Mouse (Mus musculus) kidney, embryonic 15.5 days (tissue): ENCODE data around the gene Nucks1. TPM values are rescaled to one million over a fixed set of nuclear protein-coding genes. Genes with fewer than 3 reads are reported as not detected.

Source experiments
- ATAC-seq: fragments of 200-750 bp; cut with Nextera tagmentation; replicated peaks from 2 replicates; pipeline ENCODE4 v1.8.0; 2017; ENCODE audit warnings: moderate TSS enrichment; ENCODE audit not compliant: low FRiP score
- H3K27ac ChIP-seq: fragments of 300-500 bp; sonication (generic); 2 replicates; pipeline ENCODE4 v1.5.1; 2015; ENCODE audit warnings: mild to moderate bottlenecking, inconsistent platforms
- H3K27me3 ChIP-seq: fragments of 300-500 bp; sonication (generic); 2 replicates; pipeline ENCODE4 v1.6.1; 2015; ENCODE audit warnings: inconsistent platforms
- H3K36me3 ChIP-seq: fragments of 300-500 bp; sonication (generic); 2 replicates; pipeline ENCODE4 v1.6.1; 2015; ENCODE audit warnings: inconsistent platforms
- H3K4me1 ChIP-seq: fragments of 300-500 bp; sonication (generic); 2 replicates; pipeline ENCODE4 v1.6.1; 2015; ENCODE audit warnings: inconsistent platforms
- H3K4me2 ChIP-seq: fragments of 300-500 bp; sonication (generic); 2 replicates; pipeline ENCODE4 v1.6.1; 2015; ENCODE audit warnings: moderate library complexity, mild to moderate bottlenecking, inconsistent platforms
- H3K4me3 ChIP-seq: fragments of 300-500 bp; sonication (generic); replicated peaks from 2 replicates; pipeline ENCODE4 v1.5.1; 2015; ENCODE audit warnings: mild to moderate bottlenecking, inconsistent platforms
- H3K9ac ChIP-seq: fragments of 300-500 bp; sonication (generic); 2 replicates; pipeline ENCODE4 v1.6.1; 2015; ENCODE audit warnings: mild to moderate bottlenecking, inconsistent platforms
- H3K9me3 ChIP-seq: fragments of 300-500 bp; sonication (generic); replicated peaks from 2 replicates; pipeline ENCODE4 v1.6.1; 2016; ENCODE audit warnings: inconsistent platforms
- WGBS: fragments of 180-500 bp; shearing (Covaris S2); methylation state at CpG from one replicate; pipeline ENCODE4 v1.1.7; 2015; ENCODE audit warnings: mixed read lengths; 5-methylcytosine and 5-hydroxymethylcytosine counted together
- polyA plus RNA-seq: library from polyadenylated mRNA; unstranded; fragments of >200 nt; fragmentation: Nextera tagmentation; extraction: Ambion mirVana; gene quantifications from 2 replicates; pipeline ENCODE4 v1.2.1, GENCODE M21; 2015

Gene Nucks1
- polyA plus RNA-seq, 1 experiment from 2014 or later = 85.7 TPM

DNA sequence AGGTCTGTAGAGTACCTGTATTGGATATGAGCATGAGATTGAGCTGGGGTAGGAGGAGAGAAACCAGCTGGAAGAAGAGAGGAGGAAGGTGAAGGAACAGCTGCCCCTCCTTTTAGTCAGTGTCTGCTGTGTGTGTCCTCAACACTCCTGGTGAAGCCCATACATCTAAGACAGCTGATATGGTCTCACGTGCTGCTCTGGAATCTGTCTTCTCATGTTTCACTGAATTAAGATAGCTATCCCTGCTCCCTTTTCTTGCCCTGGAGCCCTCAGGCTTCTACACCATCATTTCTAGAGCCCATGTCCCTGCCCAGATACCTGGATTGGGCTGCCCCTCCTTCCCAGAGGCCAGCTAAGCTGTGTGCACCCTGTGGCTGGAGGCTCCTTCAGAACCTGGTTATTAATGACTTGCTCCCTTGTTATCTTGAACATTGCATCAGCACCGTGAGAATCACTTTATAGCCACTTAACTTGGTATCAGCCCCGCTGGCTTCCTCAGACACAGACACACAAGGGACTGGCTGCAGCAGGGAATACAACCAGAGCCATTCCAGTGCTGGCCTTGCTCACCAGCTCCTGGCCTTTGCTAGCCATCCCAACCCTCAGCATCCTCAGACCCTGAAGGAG lies 44.9 kb downstream of the Nucks1 start:
- Histone ChIP-seq H3K27ac (no peak overlapping the region), H3K4me2 (no peak overlapping the region), H3K4me3 (no peak overlapping the region), H3K4me1 (0 out of 2 replicates have a peak, but pooled peaks cover 3% of the 10 kb centered on the region), H3K27me3 (peaks cover 10% of the 10 kb centered on the region; the same call in 1 of the 2 replicates), H3K9ac (no peak overlapping the region), H3K36me3 (no peaks in the 10 kb centered on the region), H3K9me3 (no peaks in the 10 kb centered on the region)
- no peak for ATAC-seq
- 16% methylated on average over 3 of the region's 3 CpGs for WGBS

DNA sequence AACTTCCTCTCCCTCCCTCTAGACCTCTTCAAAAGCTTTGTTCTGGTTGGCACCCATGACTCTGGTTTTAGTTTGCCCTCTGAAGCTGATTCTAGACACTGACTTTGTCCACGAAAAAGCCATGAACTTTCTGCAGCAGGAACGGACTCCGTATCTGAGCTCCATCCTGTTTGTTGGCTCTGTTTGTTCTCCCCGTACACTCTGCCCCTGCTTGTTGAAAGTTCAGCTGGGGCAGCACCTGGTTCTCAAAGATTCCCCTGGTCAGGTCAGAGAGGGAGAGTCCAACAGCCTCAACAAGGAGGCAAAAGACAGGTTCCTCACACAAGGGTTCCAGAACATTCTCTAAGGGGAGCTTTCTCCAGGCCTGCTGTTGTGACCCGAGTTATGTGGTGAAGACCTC lies 47.1 kb downstream of the Nucks1 start:
- Histone ChIP-seq H3K27ac (no peak overlapping the region), H3K27me3 (peaks cover 29% of the 10 kb centered on the region), H3K9ac (no peak overlapping the region), H3K9me3 (no peaks in the 10 kb centered on the region), H3K4me1 (0 out of 2 replicates have a peak, but pooled peaks cover 6% of the 10 kb centered on the region), H3K36me3 (no peaks in the 10 kb centered on the region), H3K4me3 (no peak overlapping the region), H3K4me2 (no peak overlapping the region)
- no peak for ATAC-seq
- 80% methylated on average over 5 of the region's 5 CpGs for WGBS

DNA sequence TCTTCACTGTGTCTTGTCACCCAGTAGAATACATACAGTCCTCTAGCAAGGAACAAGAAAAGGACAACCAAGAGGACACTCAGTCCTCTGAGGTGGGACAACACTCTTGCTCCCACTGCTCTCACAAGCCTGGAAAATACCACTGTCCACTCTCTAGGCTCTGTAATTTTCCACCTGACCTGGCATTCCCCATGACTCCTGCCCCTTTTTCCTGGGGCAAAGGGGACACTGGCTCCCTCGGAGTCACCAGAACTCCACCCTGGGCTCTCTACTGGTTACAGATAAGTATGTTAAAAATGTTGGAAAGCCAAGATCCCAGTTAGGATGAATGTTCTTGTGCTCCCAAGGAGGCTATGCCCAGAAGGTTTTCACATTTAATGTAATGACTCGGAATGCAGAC lies 50.7 kb downstream of the Nucks1 start:
- H3K4me1 ChIP-seq = peaks cover 20% of the 10 kb centered on the region
- H3K27me3 ChIP-seq = peaks cover 53% of the 10 kb centered on the region
- H3K27ac ChIP-seq = no peak overlapping the region
- H3K4me2 ChIP-seq = no peak overlapping the region
- no peaks in the 10 kb centered on the region for H3K9me3 ChIP-seq
- no peaks in the 10 kb centered on the region for H3K36me3 ChIP-seq
- ATAC-seq = no peak
- no peak overlapping the region for H3K4me3 ChIP-seq
- H3K9ac ChIP-seq = no peak overlapping the region
- WGBS = 59% methylated on average over 2 of the region's 2 CpGs

DNA sequence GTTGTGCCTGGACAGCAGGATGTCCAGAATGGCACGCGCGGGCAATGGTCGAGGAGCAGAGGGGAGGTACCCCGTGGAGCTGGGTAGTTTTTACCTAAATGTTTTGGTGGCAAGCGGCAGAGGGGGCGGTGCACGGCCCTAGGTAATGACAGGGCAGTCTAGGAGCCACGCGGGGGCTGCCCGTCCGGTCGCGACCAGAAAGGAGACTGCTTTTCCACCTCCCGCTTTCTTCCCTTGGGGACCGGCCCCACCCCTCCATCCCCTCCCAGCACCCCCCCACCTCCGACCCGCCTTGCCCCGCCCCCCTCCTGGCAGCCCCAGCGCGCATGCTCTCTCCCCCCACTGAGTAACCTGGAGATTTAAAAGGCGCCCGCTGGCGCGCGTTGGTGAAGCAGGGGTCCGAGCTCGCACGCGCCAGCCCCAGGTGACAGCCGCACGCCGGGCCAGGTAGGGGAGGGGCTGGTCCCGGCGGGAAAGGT lies 52.3 kb downstream of the Nucks1 start, which contains the start of gene Slc45a3:
Gene Slc45a3 (plus strand): TSS at position 362 of the 479 bp plus-strand sequence.
- no peaks in the 10 kb centered on the region for H3K36me3 ChIP-seq
- 0% methylated on average over 31 of the region's 35 CpGs for WGBS
- ATAC-seq = peak; percentile 74
- H3K4me1 ChIP-seq = peaks cover 35% of the 10 kb centered on the region
- peaks cover 56% of the 10 kb centered on the region for H3K27me3 ChIP-seq
- H3K9ac ChIP-seq = peak within 1 kb of the TSS; percentile 80
- no peaks in the 10 kb centered on the region for H3K9me3 ChIP-seq
- peak within 1 kb of the TSS; percentile 1; the same call in 1 of the 2 replicates for H3K27ac ChIP-seq
- H3K4me2 ChIP-seq = peak within 1 kb of the TSS; percentile 100
- peak within 1 kb of the TSS; percentile 83 for H3K4me3 ChIP-seq

DNA sequence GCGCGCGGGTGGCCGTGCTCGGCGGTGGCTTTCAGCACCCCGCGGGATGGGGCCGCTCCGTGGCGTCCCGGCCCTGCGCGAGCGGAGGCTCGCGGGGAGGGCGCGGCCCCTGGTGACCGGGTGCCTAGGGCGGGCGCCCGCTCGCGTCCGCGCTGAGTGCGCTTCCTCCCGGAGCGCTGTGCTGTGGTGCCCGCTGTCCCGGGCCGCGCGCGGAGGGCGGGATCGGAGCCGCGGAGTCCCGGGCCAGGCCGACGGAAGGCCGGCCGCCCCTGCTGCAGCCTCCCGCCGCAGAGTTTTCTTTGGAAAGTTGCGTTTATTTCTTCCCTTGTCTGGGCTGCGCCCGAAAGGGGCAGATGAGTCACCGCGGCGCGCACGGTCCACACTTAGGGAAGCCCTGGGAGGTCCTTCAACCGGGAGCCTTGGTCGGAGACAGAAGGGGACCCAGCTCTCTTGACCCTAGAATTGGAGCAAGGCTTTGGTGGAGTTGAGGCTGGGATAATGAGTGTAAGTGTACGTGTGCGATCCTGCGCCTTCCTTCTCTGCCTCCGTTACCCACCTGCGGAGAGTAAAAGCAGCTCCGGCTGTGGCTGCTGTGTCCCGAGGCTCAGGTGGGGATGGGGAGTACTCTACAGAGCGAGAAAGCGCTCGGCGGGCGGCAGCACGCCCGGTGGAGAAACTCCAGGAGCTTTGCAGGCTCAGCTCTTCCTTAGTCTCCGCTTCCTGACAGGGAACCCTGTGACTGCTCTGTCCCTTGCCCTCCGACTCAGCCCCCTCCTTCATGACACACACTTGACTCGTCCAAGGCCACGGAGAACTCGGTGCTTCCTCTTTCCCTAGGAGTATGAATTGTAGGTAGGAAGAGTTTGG lies 53.0 kb downstream of the Nucks1 start:
- peaks cover 56% of the 10 kb centered on the region for H3K27me3 ChIP-seq
- H3K36me3 ChIP-seq = no peaks in the 10 kb centered on the region
- peak overlapping the region; percentile 83 for H3K4me3 ChIP-seq
- under 1% methylated on average over 76 of the region's 76 CpGs for WGBS
- H3K27ac ChIP-seq = peak overlapping the region; percentile 1; the same call in 1 of the 2 replicates
- peak overlapping the region; percentile 80 for H3K9ac ChIP-seq
- H3K4me1 ChIP-seq = peaks cover 39% of the 10 kb centered on the region
- peak; percentile 68 for ATAC-seq
- H3K9me3 ChIP-seq = no peaks in the 10 kb centered on the region
- peak overlapping the region; percentile 100 for H3K4me2 ChIP-seq

DNA sequence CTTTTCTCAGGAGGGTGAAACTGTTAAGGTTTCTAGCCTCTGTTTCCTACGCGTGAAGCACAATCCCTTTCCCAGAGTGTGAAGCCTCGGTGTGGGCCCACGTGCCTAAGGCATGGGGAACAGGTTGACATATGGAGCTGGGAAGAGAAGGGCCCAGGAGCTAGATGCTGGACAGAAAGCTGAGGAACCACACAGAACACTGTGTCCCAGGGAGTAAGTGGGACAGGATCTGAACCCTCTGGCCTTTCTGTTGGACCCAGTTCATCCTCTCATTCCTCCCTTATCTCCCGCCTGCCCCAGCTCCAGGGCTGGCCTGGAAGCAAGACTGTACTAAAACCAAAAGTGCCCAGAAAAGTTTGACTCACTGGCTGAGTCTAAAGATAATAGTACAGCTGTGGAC lies 53.8 kb downstream of the Nucks1 start:
- peak overlapping the region; percentile 100 for H3K4me2 ChIP-seq
- H3K9me3 ChIP-seq = no peaks in the 10 kb centered on the region
- H3K4me1 ChIP-seq = peaks cover 47% of the 10 kb centered on the region
- no peak overlapping the region; the same call in 1 of the 2 replicates for H3K9ac ChIP-seq
- ATAC-seq = no peak
- H3K27me3 ChIP-seq = peaks cover 56% of the 10 kb centered on the region
- no peaks in the 10 kb centered on the region for H3K36me3 ChIP-seq
- no peak overlapping the region for H3K27ac ChIP-seq
- H3K4me3 ChIP-seq = peak overlapping the region; percentile 83
- 39% methylated on average over 5 of the region's 5 CpGs for WGBS

DNA sequence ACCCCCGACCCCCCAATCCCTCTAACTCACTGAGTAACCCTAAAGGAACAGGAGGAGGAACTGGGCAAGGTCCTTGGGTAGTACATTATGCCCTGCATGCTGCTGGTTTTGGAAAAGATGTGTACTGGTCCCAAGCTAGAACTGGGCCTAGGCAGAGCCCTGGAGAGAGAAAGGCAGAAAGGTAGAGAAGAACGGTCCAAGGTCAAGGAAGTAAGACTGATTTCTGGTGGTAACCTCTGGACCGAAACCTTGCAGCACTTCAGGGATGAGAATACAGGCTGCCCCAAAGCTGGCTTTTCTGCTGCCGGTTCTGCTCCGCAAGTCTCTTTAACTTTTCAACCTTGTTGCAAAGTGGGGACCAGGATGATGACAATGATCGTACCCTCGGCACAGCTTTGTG lies 54.2 kb downstream of the Nucks1 start:
- Histone ChIP-seq H3K27ac (no peak overlapping the region), H3K9me3 (no peaks in the 10 kb centered on the region), H3K4me3 (no peak overlapping the region), H3K9ac (no peak overlapping the region), H3K4me1 (peaks cover 48% of the 10 kb centered on the region), H3K36me3 (no peaks in the 10 kb centered on the region), H3K4me2 (peak overlapping the region; percentile 100), H3K27me3 (peaks cover 53% of the 10 kb centered on the region)
- 71% methylated on average over 7 of the region's 7 CpGs for WGBS
- no peak for ATAC-seq

DNA sequence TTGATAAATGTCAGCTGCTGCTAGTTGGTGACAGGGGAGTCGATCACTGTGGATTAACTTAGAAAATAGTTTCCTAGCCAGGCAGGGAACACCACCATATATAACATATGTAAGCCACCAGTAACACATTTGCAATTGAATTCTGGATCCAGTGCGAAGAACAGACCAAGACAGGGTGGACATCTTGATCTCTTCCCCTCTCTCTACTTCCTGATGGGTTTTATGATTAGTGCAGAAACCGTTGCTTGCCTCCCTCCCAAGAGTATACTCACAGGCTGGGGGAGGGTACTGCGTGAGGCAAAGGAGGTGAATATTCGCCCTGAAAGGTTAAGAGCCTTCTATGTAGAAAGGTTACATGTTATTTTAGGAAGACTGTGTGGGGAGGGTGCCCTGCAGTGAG lies 55.5 kb downstream of the Nucks1 start:
- no peak overlapping the region for H3K9ac ChIP-seq
- H3K9me3 ChIP-seq = no peaks in the 10 kb centered on the region
- peaks cover 42% of the 10 kb centered on the region for H3K27me3 ChIP-seq
- WGBS = 35% methylated on average over 5 of the region's 5 CpGs
- H3K4me3 ChIP-seq = no peak overlapping the region
- no peak overlapping the region for H3K4me2 ChIP-seq
- no peaks in the 10 kb centered on the region for H3K36me3 ChIP-seq
- H3K27ac ChIP-seq = no peak overlapping the region
- peaks cover 61% of the 10 kb centered on the region for H3K4me1 ChIP-seq
- ATAC-seq = no peak

DNA sequence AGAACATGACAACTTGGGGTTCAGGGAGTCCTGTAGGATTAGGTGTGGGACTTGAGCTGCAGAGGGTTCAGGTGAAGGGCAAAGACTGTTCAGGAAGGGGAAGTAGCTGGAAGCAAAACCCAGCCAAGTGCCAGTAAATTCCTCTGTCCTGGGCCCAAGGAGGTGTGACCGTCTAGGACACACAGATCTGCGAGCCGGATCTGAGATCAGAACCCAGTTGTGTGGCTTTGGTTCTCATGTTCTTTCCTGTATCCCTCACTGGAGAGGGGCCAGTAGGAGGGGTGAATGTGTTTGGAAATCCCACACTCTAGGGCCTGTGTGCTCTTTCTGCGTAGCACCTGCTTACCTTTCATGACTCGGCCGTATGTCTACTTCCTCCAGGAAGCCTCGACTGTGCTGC lies 57.0 kb downstream of the Nucks1 start:
- Histone ChIP-seq H3K4me2 (no peak overlapping the region), H3K36me3 (no peaks in the 10 kb centered on the region), H3K9me3 (no peaks in the 10 kb centered on the region), H3K4me3 (no peak overlapping the region), H3K4me1 (peaks cover 73% of the 10 kb centered on the region), H3K9ac (no peak overlapping the region), H3K27me3 (peaks cover 27% of the 10 kb centered on the region), H3K27ac (peak overlapping the region; percentile 45)
- 41% methylated on average over 7 of the region's 7 CpGs for WGBS
- no peak for ATAC-seq

DNA sequence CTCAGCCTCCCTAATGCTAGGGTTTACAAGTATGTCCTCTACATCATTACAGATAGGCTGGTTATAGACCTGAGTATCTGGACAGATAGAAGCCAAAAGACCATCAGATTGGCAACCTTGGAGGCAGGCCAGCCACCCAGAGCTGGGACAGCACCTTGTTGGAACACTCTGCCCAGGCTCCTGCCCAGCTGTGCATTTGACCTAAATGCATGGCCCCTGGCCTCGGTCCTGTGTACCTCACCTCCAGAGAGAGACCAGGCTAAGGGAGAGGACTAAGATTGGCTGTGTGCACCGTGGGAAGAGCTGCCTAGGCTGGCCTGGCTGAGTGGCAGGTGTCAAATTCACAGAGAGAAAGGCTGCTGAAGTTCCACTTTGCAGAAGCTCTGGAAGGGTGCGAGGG lies 58.2 kb downstream of the Nucks1 start:
- peaks cover 16% of the 10 kb centered on the region for H3K27me3 ChIP-seq
- H3K4me1 ChIP-seq = peaks cover 80% of the 10 kb centered on the region
- no peaks in the 10 kb centered on the region for H3K36me3 ChIP-seq
- no peak overlapping the region for H3K4me2 ChIP-seq
- 42% methylated on average over 3 of the region's 3 CpGs for WGBS
- H3K9me3 ChIP-seq = no peaks in the 10 kb centered on the region
- no peak overlapping the region for H3K4me3 ChIP-seq
- no peak for ATAC-seq
- peak overlapping the region; percentile 19; the same call in 1 of the 2 replicates for H3K27ac ChIP-seq
- no peak overlapping the region for H3K9ac ChIP-seq

DNA sequence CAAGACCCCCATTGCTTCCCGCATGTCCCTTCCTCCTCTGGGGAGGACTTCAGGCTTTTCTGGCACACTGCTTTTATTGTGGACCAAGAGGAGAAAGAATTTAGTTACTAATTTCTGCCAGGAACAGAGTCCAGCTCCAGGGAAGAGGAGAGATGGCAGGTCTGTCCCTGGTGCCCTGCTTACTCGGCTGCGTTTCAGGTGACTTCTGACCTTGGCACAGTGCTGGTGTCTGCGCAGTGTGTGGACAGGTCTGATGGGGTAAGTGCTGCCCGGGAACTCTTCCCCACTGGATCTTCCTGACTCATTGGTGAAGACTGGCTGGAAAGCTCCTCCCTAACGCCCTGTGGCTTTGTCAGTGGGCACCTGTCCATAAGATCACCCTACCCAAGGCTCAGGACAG lies 58.6 kb downstream of the Nucks1 start:
- peak overlapping the region; percentile 19; the same call in 1 of the 2 replicates for H3K27ac ChIP-seq
- no peak overlapping the region for H3K4me3 ChIP-seq
- no peaks in the 10 kb centered on the region for H3K36me3 ChIP-seq
- H3K9ac ChIP-seq = no peak overlapping the region
- ATAC-seq = no peak
- peaks cover 11% of the 10 kb centered on the region for H3K27me3 ChIP-seq
- WGBS = 66% methylated on average over 6 of the region's 6 CpGs
- H3K9me3 ChIP-seq = no peaks in the 10 kb centered on the region
- no peak overlapping the region for H3K4me2 ChIP-seq
- H3K4me1 ChIP-seq = peaks cover 80% of the 10 kb centered on the region

DNA sequence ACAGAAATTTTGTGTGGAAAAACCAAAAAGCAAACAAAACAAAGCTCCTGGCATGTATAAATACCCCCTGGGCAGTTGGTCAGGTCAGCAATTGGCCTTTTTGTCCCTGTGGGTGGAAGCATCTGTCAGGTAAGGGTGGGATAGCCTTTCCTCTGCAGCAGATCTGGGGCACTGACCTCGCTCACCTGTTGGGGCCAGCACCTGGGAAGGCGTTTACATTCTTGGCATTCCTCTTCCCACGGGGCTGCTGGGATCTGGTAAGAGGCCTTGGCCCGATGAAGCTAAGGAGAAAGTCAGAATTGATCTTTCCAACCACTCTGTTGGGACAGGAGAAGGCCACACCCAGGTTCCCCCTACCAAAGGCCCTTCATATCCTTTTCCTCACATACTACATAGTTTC lies 59.5 kb downstream of the Nucks1 start:
- no peak overlapping the region for H3K4me2 ChIP-seq
- no peaks in the 10 kb centered on the region for H3K9me3 ChIP-seq
- 67% methylated on average over 4 of the region's 4 CpGs for WGBS
- H3K4me3 ChIP-seq = no peak overlapping the region
- peaks cover 81% of the 10 kb centered on the region for H3K4me1 ChIP-seq
- ATAC-seq = no peak
- peaks cover 3% of the 10 kb centered on the region; the same call in 1 of the 2 replicates for H3K27me3 ChIP-seq
- H3K9ac ChIP-seq = no peak overlapping the region
- peak overlapping the region; percentile 88; the same call in 1 of the 2 replicates for H3K27ac ChIP-seq
- H3K36me3 ChIP-seq = no peaks in the 10 kb centered on the region
